Mouse (Mus musculus) E14TG2a.4 (cell line): ENCODE data around the gene Srarp.

Source experiments
- H3K27me3 ChIP-seq: 2 replicates; pipeline ENCODE4 v1.6.1; 2014; ENCODE audit warnings: low read length, control low read depth; ENCODE audit not compliant: insufficient read depth
- H3K36me3 ChIP-seq: 2 replicates; pipeline ENCODE4 v1.6.1; 2014; ENCODE audit warnings: low read length, control low read depth; ENCODE audit not compliant: insufficient read depth
- H3K4me1 ChIP-seq: replicated peaks from 2 replicates; pipeline ENCODE4 v1.6.1; 2014; ENCODE audit warnings: low read depth, low read length, control low read depth
- H3K4me3 ChIP-seq: replicated peaks from 2 replicates; pipeline ENCODE4 v1.5.1; 2014; ENCODE audit warnings: mild to moderate bottlenecking, low read length
- H3K9me3 ChIP-seq: 2 replicates; pipeline ENCODE4 v1.6.1; 2014; ENCODE audit warnings: low read length, control low read depth
- CTCF ChIP-seq: conservative IDR thresholded peaks from 2 replicates; pipeline ENCODE4 v1.5.1; 2014; ENCODE audit warnings: low read length
- NANOG ChIP-seq: IDR thresholded peaks from 2 replicates; pipeline ENCODE4 v1.6.1; 2014; ENCODE audit warnings: borderline replicate concordance, low read length, mixed read lengths
- POU5F1 ChIP-seq: IDR thresholded peaks from 2 replicates; pipeline ENCODE4 v1.6.1; 2014; ENCODE audit warnings: low read length, borderline replicate concordance

Srarp gene

DNA sequence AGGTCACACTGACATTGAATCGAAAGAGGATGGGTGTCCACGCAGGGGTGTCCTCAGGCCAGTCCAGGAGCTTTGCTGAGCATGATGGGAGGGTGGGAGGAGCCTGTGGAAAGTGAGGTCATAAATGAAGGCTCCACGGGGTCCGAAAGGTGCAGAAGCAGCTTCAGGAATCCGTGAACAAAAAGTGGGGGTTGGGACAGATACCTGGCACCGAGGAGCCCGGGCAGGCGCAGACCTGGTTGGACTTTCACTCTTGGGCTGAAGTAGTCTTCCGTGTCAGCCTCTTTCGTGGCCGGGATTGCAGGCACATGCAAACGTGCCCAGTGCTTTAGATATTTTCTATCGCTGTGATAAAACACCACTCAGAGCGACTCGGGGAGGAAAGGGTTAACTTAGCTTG lies 35.7 kb downstream of the Srarp start:
- Histone ChIP-seq H3K4me3 (no peak overlapping the region), H3K9me3 (no peaks in the 10 kb centered on the region), H3K36me3 (no peaks in the 10 kb centered on the region), H3K4me1 (peaks cover 22% of the 10 kb centered on the region), H3K27me3 (peaks cover 29% of the 10 kb centered on the region)
- TF ChIP-seq POU5F1 (no peak), NANOG (no peak), CTCF (no peak)

DNA sequence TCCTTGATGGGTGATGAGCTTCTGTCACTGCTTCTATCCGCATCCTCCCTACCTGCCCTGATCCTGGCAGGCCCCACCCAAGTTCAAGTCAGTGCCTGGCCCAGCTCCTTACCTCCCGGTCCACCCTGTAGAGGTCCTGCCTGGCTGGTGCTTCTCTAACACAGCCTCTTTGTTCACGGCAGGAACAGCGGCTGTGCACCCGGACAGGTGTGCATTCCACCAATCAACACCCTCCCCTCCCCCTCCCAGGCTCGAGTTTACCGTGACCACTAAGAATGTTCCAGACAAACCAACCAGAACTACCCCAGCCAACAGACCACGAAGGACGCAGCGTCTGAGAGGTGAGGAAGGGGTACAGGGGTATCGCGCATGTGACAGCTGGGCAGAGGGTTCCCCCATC lies 37.4 kb downstream of the Srarp start, which contains the start of gene Clcnka:
Gene Clcnka, minus strand, starts transcription at position 180 of the 400 bp plus-strand sequence.
- Histone ChIP-seq H3K4me1 (peaks cover 24% of the 10 kb centered on the region), H3K4me3 (no peak within 1 kb of the TSS), H3K36me3 (no peaks in the 10 kb centered on the region), H3K27me3 (peaks cover 26% of the 10 kb centered on the region), H3K9me3 (no peaks in the 10 kb centered on the region)
- TF ChIP-seq POU5F1 = no peak
- no peak for TF ChIP-seq NANOG
- TF ChIP-seq CTCF = no peak

DNA sequence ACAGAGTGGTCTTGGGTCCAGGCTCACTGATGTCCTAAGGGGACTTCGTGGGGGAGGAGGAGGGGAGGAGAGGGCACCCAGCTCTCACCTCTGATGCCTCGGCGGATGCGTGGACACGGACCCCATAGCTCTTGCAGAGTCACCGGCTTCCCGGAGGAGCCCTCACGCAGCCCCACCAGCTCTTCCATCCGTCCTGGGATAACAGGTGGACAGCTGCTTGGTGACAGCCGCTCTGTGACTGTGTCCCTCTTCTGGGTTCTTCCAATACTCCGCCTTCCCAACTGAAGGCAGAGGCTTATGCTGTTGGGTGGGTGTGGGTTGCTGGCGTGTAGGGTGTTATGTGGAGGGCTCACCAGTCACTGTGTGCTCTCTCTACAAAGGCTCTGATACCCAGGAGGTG lies 38.0 kb downstream of the Srarp start:
- Histone ChIP-seq H3K4me3 (no peak overlapping the region), H3K4me1 (peaks cover 24% of the 10 kb centered on the region), H3K9me3 (no peaks in the 10 kb centered on the region), H3K36me3 (no peaks in the 10 kb centered on the region), H3K27me3 (peaks cover 26% of the 10 kb centered on the region)
- TF ChIP-seq CTCF (no peak), NANOG (no peak), POU5F1 (no peak)

DNA sequence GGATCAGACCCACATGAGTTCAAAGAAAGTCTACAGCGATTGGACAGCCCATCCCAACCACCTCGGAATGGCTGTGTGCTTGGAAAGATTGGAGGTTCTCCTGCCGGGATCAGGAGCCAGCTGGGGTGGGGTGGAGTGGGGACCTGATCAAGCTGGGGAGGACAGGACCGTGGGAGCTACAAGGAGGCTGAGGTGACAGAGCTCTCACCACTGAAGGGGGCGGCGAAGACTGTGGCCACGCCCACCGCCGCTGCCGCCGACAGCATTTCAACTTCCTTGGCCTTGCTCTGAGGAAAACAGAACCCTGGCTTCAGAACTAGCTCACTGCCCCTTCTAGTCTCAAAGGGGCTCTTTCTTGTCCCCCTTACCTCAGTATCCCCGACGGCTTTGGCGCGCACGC lies 41.2 kb downstream of the Srarp start:
- Histone ChIP-seq H3K9me3 (no peaks in the 10 kb centered on the region), H3K36me3 (no peaks in the 10 kb centered on the region), H3K4me1 (peaks cover 38% of the 10 kb centered on the region), H3K4me3 (peak overlapping the region; percentile 37), H3K27me3 (peaks cover 35% of the 10 kb centered on the region)
- TF ChIP-seq NANOG (no peak), CTCF (no peak), POU5F1 (no peak)

DNA sequence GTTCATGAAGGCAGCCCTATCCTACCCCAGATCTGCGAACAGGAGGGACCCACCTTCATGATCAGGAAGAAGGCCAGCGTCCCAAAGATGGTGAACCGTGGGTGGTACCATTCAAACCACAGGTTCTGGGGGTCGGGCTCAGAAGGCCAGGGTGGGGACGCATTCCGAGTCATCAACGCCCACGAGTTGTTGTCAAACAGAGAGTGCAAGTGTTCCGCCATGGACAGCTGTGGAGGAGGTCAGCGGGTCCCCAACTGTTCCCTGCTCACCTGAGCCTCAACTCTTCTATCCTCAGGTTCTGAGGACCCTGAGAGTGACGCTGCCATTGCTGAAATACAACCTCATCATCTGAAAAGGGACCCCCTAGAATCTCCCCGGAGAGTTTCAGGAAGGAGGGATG lies 44.6 kb downstream of the Srarp start:
- peaks cover 38% of the 10 kb centered on the region for H3K4me1 ChIP-seq
- no peak for TF ChIP-seq NANOG
- TF ChIP-seq POU5F1 = no peak
- no peak for TF ChIP-seq CTCF
- H3K9me3 ChIP-seq = no peaks in the 10 kb centered on the region
- no peaks in the 10 kb centered on the region for H3K36me3 ChIP-seq
- H3K4me3 ChIP-seq = no peak overlapping the region
- H3K27me3 ChIP-seq = peaks cover 15% of the 10 kb centered on the region

DNA sequence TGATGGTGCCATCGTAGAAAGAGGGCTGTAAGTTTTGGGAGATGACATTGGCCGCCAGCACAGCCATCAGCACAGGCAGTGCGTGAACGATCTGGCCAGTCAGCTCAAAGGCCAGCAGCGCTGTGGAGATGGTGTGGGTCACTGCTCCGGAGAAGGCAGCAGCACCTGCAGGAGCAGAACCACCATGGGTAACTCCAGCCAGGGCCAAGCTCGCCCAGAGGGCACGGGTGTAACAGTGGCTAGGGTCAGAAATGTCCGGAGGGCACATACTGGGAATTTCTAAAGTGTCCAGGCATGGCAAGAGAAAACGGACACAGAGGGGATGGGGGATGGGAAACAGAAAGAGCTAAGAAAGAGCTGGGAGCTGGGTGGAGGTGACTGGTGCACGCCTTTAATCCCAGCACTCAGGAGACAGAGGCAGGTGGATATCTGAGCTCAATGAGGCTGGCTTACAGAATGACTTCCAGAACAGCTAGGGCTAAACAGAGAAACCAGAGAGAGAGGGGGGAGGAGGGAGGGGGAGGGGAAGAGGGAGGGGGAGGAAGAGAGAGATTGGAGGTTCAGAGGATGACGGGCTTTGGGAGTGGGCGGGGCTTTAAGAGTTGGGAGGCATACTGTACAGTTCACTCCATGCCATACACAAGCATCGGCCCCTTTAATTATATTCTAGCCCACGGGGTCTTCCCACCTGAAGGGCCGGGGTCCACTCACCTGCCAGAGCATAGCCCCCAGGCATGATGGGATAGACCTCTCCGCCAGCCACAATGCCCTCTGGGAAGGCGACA lies 46.3 kb downstream of the Srarp start:
- Histone ChIP-seq H3K36me3 (no peaks in the 10 kb centered on the region), H3K4me3 (peak overlapping the region; percentile 58), H3K9me3 (no peaks in the 10 kb centered on the region), H3K27me3 (peaks cover 12% of the 10 kb centered on the region), H3K4me1 (peaks cover 40% of the 10 kb centered on the region)
- TF ChIP-seq NANOG = no peak
- no peak for TF ChIP-seq POU5F1
- TF ChIP-seq CTCF = no peak

DNA sequence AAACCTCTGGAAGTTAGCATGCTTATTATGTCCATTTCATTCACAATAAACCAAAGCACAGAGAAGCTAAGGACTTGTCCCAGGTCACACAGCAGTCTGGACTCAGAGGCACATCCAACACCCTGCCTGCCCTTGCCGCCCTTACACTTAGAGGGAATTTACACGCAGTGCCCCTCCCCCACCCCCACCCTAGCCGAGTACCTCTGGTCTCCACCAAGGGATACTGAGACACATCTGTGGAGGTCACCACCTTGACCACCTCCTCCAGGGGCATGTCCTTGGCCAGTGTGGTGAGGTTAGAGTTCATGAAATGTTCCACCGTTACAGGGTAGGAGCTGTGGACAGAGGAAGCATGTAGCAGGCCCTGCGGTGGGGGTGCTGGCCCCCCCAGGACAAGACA lies 48.0 kb downstream of the Srarp start:
- Histone ChIP-seq H3K4me1 (peaks cover 49% of the 10 kb centered on the region), H3K4me3 (no peak overlapping the region), H3K9me3 (no peaks in the 10 kb centered on the region), H3K36me3 (no peaks in the 10 kb centered on the region), H3K27me3 (peaks cover 22% of the 10 kb centered on the region)
- TF ChIP-seq NANOG = no peak
- TF ChIP-seq CTCF = no peak
- no peak for TF ChIP-seq POU5F1

DNA sequence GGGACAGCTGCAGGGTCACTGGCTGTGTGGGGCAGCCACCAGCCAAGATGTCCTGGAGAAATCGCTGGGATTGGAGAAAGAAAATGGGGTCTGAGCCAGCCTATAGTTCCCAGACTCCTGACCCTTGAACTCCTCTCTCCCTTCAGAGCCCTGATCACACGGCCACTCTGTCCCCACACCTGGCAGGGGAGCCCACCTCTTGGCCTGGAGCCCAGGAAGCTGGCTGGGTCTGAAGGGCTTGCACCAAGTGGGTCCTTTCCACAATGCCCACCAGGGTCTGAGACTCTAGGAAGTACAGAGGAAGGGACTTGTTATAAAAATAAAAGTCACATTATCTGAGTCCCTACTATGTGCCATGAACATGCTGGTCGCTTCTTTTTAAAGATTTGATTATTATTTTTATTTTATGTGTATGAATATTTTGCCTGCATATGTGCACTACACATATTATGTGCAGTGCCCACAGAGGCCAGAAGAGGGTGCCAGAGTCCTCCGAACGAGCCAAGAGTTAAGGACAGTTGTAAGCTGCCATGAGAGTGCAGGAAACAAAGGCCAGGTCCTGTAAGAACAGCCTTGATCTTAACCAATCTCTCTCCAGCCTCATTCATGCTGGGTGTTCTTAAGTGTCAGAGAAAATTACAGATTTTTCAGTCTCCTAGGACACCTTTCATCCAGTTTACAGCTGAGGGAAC lies 48.7 kb downstream of the Srarp start:
- no peak overlapping the region for H3K4me3 ChIP-seq
- peaks cover 56% of the 10 kb centered on the region for H3K4me1 ChIP-seq
- no peaks in the 10 kb centered on the region for H3K9me3 ChIP-seq
- H3K27me3 ChIP-seq = peaks cover 23% of the 10 kb centered on the region
- TF ChIP-seq NANOG = no peak
- TF ChIP-seq CTCF = peak; percentile 89
- no peaks in the 10 kb centered on the region for H3K36me3 ChIP-seq

DNA sequence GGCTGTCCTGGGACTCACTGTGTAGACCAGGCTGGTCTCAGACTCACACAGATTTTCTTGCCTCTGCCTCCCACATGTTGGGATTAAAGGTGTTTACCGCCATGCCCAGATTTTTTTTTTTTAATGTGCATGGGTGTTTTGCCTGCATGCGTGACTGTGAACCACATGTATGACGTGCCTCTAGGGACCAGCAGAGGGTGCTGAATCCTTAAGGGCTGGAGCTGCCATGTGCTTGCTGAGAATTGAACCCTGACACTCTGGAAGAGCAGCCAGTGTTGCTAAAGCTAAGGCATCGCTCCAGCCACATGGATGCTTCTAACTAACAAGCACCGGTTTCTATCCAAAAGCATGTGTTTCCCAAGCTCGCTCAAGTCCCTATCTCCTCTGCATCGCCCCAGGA lies 49.8 kb downstream of the Srarp start:
- H3K36me3 ChIP-seq = no peaks in the 10 kb centered on the region
- TF ChIP-seq CTCF = no peak
- no peak for TF ChIP-seq POU5F1
- TF ChIP-seq NANOG = no peak

DNA sequence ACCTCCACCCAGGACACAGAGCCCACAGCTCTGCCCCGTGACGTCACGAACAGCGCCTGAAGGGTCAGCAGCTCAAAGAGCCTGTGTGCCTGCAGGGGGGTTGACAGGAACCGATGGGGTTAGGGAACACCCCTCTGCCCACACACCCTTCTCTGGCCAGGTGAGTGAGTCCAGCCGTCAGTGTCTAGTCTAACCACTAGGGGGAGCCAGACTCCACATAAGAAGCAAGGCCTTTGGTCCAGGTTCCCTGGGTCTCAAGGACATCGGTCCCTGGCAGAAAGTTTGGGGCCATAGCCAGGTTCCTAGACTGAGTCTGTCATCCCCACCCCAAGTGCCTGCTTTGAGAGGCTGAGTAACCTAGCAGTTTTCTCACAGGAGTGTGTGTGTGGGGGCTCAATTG lies 50.6 kb downstream of the Srarp start:
- no peak overlapping the region for H3K4me3 ChIP-seq
- H3K9me3 ChIP-seq = no peaks in the 10 kb centered on the region
- H3K4me1 ChIP-seq = peaks cover 61% of the 10 kb centered on the region
- TF ChIP-seq NANOG (no peak), CTCF (peak; percentile 73), POU5F1 (no peak)
- peaks cover 37% of the 10 kb centered on the region for H3K27me3 ChIP-seq
- H3K36me3 ChIP-seq = no peaks in the 10 kb centered on the region

More for the DNA sequence above, 49.8 kb downstream of the Srarp start:
- no peak overlapping the region for H3K4me3 ChIP-seq
- H3K9me3 ChIP-seq = no peaks in the 10 kb centered on the region
- H3K4me1 ChIP-seq = peaks cover 55% of the 10 kb centered on the region
- H3K27me3 ChIP-seq = peaks cover 28% of the 10 kb centered on the region
